Mouse (Mus musculus): Measurements from ENCODE around the gene Zfp287.

GRCm38 (mm10) chr11:62752780-62753179 lies 21.1 kb upstream of the Zfp287 start, which contains the start of gene Gm10428:
- TF ChIP-seq CTCF (IDR thresholded peaks at IDR 0.05; ENCODE audit: extremely low read depth, insufficient read depth, low read length) (no peak), POLR2A (IDR thresholded peaks at IDR 0.05; ENCODE audit: extremely low read depth, insufficient read depth, low read length) (no peak)
